Mouse (Mus musculus) ES-Bruce4 (cell line): ENCODE results near the gene Nyap2. TPM values are rescaled to one million over a fixed set of nuclear protein-coding genes. Genes with fewer than 3 reads are reported as not detected.
"Not testable (repeated sequence)": the region's sequence is repeated elsewhere in the genome, so short reads cannot be mapped to it uniquely, and the experiment has no call there.

Experiments
- H3K27ac ChIP-seq: 2 replicates; pipeline ENCODE4 v1.5.1; 2012; ENCODE audit warnings: low read length, inconsistent platforms; ENCODE audit not compliant: insufficient read depth
- H3K27me3 ChIP-seq: 2 replicates; pipeline ENCODE4 v1.6.1; 2012; ENCODE audit warnings: mild to moderate bottlenecking, low read length, inconsistent platforms; ENCODE audit not compliant: control insufficient read depth, poor library complexity, insufficient read depth, severe bottlenecking
- H3K36me3 ChIP-seq: 2 replicates; pipeline ENCODE4 v1.6.1; 2012; ENCODE audit warnings: inconsistent platforms, mild to moderate bottlenecking, low read length, moderate library complexity; ENCODE audit not compliant: control insufficient read depth, poor library complexity, insufficient read depth, severe bottlenecking
- H3K4me1 ChIP-seq: one replicate; pipeline ENCODE4 v1.8.1; 2011; ENCODE audit warnings: low read length; ENCODE audit not compliant: control insufficient read depth, insufficient read depth
- H3K4me3 ChIP-seq: 2 replicates; pipeline ENCODE4 v1.5.1; 2011; ENCODE audit warnings: low read depth, mild to moderate bottlenecking, low read length
- H3K9ac ChIP-seq: 2 replicates; pipeline ENCODE4 v1.6.1; 2012; ENCODE audit warnings: low read depth, mild to moderate bottlenecking, inconsistent platforms; ENCODE audit not compliant: poor library complexity, severe bottlenecking
- H3K9me3 ChIP-seq: replicated peaks from 2 replicates; pipeline ENCODE4 v1.6.1; 2012; ENCODE audit warnings: mild to moderate bottlenecking, low read length, inconsistent platforms; ENCODE audit not compliant: control insufficient read depth, poor library complexity, insufficient read depth, severe bottlenecking
- CTCF ChIP-seq: IDR thresholded peaks from one replicate; pipeline ENCODE4 v1.8.1; 2011; ENCODE audit warnings: low read depth, low read length
- EP300 ChIP-seq: IDR thresholded peaks from 2 replicates; pipeline ENCODE4 v1.6.1; 2011; ENCODE audit warnings: low read depth, low read length; ENCODE audit not compliant: insufficient read depth
- POLR2A ChIP-seq: IDR thresholded peaks from one replicate; pipeline ENCODE4 v1.8.1; 2011; ENCODE audit warnings: low read length; ENCODE audit not compliant: insufficient read depth
- polyA plus RNA-seq: library from polyadenylated mRNA; stranded (reverse); fragments of >200 nt; gene quantifications from 2 replicates; pipeline ENCODE4 v1.2.4, GENCODE M21; 2011; ENCODE audit warnings: low read depth; ENCODE audit not compliant: missing spikeins, insufficient read depth, insufficient read length

Nyap2 gene
- polyA plus RNA-seq, 1 experiment, result not detected

DNA sequence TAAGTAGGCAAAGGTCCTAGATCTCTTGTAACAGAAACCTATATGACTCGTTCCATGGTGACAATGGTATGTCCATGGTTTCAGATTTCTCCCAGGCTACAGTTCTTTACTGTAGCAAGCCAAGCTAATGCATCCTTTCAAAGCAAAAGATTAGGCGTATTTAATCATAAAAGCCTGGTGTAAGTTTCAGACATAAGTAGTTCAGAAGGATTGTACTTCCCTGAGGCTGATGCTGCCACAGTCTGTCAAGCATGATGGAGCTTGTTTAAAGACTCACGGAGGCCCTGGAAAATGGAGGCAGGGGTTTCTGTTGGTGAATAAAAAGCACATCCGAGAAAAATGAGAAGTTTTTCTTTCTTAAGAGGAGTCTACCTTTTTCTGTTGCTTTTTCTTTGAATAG lies 134.7 kb downstream of the Nyap2 start:
- Histone ChIP-seq H3K9me3 (no peaks in the 10 kb centered on the region), H3K9ac (no peak overlapping the region), H3K27me3 (no peaks in the 10 kb centered on the region), H3K27ac (no peak overlapping the region), H3K36me3 (no peaks in the 10 kb centered on the region), H3K4me3 (no peak overlapping the region), H3K4me1 (no peaks in the 10 kb centered on the region)
- no peak for TF ChIP-seq POLR2A
- no peak for TF ChIP-seq CTCF
- no peak for TF ChIP-seq EP300

- H3K27ac ChIP-seq, result no peak overlapping the region
- H3K36me3 ChIP-seq, result no peaks in the 10 kb centered on the region
- no peak for TF ChIP-seq CTCF
- TF ChIP-seq POLR2A, result no peak
- no peak for TF ChIP-seq EP300
- no peaks in the 10 kb centered on the region for H3K27me3 ChIP-seq
- no peaks in the 10 kb centered on the region for H3K4me1 ChIP-seq
- no peak overlapping the region for H3K9ac ChIP-seq
- no peaks in the 10 kb centered on the region for H3K9me3 ChIP-seq
- no peak overlapping the region for H3K4me3 ChIP-seq
These were observed 143.0 kb downstream of the Nyap2 start for GRCm38 (mm10) chr1:81219790-81220189.

DNA sequence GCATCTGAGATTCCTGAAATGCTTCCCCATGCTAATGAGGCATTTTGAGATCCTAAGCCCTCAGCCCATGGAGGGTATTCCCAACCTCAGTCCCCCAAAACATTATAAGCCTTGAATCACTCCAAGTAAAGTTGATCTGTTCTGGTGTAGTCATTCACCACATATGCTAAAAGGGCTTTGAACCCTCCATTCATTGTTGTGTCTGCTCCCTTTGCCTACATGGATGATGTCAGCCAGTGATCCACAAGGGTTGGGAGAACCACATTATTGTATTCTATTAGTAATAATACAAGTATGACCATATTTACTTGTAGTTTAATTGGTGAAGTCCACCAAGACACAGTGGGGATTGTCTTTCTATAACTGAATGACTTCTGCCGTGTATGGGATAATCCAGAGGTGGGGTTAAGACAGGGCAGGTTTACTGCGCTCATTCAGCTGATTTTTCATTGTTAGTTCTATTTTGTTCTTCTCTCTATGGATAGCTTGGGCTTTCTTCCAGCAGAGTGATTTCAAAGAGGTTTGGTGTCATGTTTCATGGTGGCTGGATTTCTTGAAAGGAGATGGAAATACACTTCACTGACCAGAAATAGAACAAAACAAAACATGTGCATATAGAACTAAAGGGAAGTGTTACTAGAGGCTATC lies 155.1 kb downstream of the Nyap2 start:
- no peak overlapping the region for H3K27ac ChIP-seq
- TF ChIP-seq EP300, result no peak
- TF ChIP-seq CTCF, result no peak
- TF ChIP-seq POLR2A, result no peak

DNA sequence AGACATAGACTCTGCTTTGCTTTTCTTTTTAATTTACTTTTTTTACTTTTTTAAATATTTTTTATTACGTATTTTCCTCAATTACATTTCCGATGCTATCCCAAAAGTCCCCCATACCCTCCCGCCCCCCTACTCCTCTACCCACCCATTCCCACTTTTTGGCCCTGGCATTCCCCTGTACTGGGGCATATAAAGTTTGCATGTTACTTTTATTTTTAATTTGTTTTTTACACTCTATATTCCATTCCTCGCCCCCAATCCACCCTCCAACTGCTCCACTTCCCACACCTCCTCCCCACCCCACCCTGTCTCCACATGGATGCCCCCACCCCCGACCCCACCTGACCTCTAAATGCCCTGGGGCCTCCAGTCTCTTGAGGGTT lies 155.6 kb downstream of the Nyap2 start:
- H3K27ac ChIP-seq, H3K27me3 ChIP-seq, H3K36me3 ChIP-seq, H3K9me3 ChIP-seq, H3K9ac ChIP-seq, H3K4me3 ChIP-seq, H3K4me1 ChIP-seq: not testable (repeated sequence)

More for the DNA sequence above, 155.1 kb downstream of the Nyap2 start:
- Histone ChIP-seq H3K9me3 (no peaks in the 10 kb centered on the region), H3K27me3 (no peaks in the 10 kb centered on the region), H3K4me3 (no peak overlapping the region), H3K9ac (no peak overlapping the region), H3K36me3 (no peaks in the 10 kb centered on the region), H3K4me1 (no peaks in the 10 kb centered on the region)

GRCm38 (mm10) chr1:81248447-81249205 lies 171.9 kb downstream of the Nyap2 start:
- no peaks in the 10 kb centered on the region for H3K36me3 ChIP-seq
- no peak overlapping the region for H3K4me3 ChIP-seq
- H3K9ac ChIP-seq, result no peak overlapping the region
- H3K27me3 ChIP-seq, result no peaks in the 10 kb centered on the region
- H3K4me1 ChIP-seq, result no peaks in the 10 kb centered on the region
- H3K27ac ChIP-seq, result no peak overlapping the region
- TF ChIP-seq POLR2A (no peak), CTCF (no peak), EP300 (no peak)
- H3K9me3 ChIP-seq, result no peaks in the 10 kb centered on the region

DNA sequence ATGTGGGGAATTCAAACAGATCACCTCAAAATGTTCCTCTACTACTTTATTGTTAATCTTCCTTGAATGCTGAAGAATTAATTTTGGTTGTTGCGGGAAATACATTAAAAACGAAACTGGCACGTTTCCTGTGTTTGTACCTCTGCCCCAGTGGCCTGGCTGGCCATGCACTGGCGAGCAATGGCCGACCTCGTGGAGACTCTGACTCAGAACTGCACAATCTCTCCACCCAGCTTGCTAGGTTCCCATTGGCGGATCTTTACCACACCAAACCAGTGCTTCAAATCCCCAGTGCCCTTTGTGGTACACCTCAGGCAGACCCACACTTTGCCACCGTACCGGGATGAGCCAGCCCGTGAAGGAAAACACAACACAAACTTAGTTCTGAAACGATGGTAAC lies 173.3 kb downstream of the Nyap2 start:
- no peaks in the 10 kb centered on the region for H3K27me3 ChIP-seq
- TF ChIP-seq CTCF, result no peak
- no peak overlapping the region for H3K4me3 ChIP-seq
- H3K36me3 ChIP-seq, result no peaks in the 10 kb centered on the region
- no peaks in the 10 kb centered on the region for H3K4me1 ChIP-seq
- no peaks in the 10 kb centered on the region for H3K9me3 ChIP-seq
- H3K27ac ChIP-seq, result no peak overlapping the region
- H3K9ac ChIP-seq, result no peak overlapping the region
